Mouse (Mus musculus): ENCODE data around the gene Sgip1. TPM values are rescaled to one million over a fixed set of nuclear protein-coding genes. Genes with fewer than 3 reads are reported as not detected.

Gene Sgip1
- polyA plus RNA-seq, 1 experiment from 2014 or later: 0.99 TPM

DNA sequence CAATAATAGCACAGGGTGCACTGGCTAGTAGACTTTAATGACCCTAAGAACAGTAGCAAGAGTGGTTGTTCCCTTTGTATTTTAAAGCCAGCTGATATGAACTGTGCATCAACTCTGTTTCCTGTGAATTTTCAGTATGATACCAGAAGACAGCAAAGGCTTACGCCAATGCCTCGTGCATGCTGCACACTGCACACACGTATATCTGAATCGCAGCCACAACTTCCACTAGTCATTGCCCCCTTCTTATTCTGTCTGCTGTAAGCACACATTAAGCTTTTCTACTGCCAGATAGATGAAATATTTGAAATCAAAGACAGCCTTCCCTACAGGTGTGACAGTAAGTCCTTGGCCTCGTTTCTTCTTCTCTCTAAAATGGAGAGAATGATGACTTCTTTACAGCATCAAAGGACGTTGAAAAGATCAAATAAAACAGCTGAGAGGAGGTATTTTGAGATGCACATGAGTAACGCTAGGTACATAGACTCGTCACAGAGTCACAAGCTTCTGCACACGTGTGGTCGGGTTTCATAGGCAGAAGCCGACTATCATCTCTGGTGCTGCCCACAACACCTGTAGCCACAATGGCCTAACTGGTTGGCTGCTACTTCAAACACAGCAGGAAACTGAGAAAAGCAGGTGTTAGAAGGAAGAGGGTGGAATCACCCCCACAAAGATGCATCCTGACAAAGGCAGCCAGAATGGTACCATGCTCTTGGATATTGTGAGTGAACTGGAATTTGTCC is 249.7 kb downstream of the Sgip1 start:
- WGBS (ENCODE audit: insufficient replicate concordance): 67% methylated on average over 11 of the region's 11 CpGs
- Histone ChIP-seq H3K4me2 (no peak overlapping the region), H3K27me3 (replicated peaks) (no peaks in the 10 kb centered on the region), H3K4me1 (no peaks in the 10 kb centered on the region), H3K9ac (no peak overlapping the region), H3K27ac (no peak overlapping the region), H3K4me3 (no peak overlapping the region), H3K9me3 (replicated peaks) (no peaks in the 10 kb centered on the region), H3K36me3 (no peaks in the 10 kb centered on the region)
- no peak for ATAC-seq

DNA sequence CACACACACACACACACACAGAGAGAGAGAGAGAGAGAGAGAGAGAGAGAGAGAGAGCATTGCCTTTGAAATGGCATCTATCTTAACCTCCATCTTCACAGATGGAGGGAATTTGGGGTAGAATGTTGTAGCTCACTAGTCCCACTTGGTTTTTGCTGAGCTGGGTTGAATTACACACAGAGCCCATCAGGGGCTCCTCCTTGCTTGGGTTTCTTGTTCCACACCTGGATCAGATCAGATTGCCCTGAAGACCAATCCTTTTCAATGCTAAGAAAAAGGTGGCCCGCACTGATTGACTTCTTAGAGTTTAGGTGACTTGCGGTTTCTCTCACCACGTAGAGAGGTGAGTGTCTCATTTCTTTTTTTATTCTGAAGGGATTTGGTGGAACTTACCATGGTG is 250.6 kb downstream of the Sgip1 start:
- no peak for ATAC-seq
- no peak overlapping the region for H3K9ac ChIP-seq
- 75% methylated on average over 3 of the region's 3 CpGs for WGBS (ENCODE audit: insufficient replicate concordance)

DNA sequence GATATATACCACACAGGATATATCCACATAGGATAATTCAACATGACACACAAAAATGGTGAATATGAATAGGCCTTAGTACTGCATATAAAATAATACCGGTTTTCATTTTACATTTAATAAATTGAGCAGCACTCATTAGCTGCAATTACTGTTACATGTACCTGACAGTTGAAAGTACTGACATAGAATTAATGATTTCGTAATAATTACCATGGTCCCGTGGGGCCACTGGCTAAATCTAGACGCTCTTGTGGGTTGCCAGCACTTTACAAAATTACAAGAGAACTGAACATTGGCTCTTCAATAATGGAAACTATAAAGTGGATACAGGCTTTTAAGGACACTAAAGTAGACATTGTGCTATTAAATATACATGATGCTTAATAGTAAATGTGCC is 263.6 kb downstream of the Sgip1 start:
- no peaks in the 10 kb centered on the region for H3K4me1 ChIP-seq
- H3K27ac ChIP-seq: no peak overlapping the region
- WGBS (ENCODE audit: insufficient replicate concordance): 78% methylated on average over 4 of the region's 4 CpGs
- ATAC-seq: no peak
- no peaks in the 10 kb centered on the region for H3K36me3 ChIP-seq
- H3K9me3 ChIP-seq (replicated peaks): no peaks in the 10 kb centered on the region
- no peak overlapping the region for H3K4me3 ChIP-seq
- H3K4me2 ChIP-seq: no peak overlapping the region
- H3K9ac ChIP-seq: no peak overlapping the region
- H3K27me3 ChIP-seq (replicated peaks): no peaks in the 10 kb centered on the region

More for the DNA sequence above, 250.6 kb downstream of the Sgip1 start:
- no peaks in the 10 kb centered on the region for H3K27me3 ChIP-seq (replicated peaks)
- H3K4me1 ChIP-seq: no peaks in the 10 kb centered on the region
- H3K9me3 ChIP-seq (replicated peaks): no peaks in the 10 kb centered on the region
- H3K27ac ChIP-seq: no peak overlapping the region
- H3K4me3 ChIP-seq: no peak overlapping the region
- no peaks in the 10 kb centered on the region for H3K36me3 ChIP-seq
- no peak overlapping the region for H3K4me2 ChIP-seq

DNA sequence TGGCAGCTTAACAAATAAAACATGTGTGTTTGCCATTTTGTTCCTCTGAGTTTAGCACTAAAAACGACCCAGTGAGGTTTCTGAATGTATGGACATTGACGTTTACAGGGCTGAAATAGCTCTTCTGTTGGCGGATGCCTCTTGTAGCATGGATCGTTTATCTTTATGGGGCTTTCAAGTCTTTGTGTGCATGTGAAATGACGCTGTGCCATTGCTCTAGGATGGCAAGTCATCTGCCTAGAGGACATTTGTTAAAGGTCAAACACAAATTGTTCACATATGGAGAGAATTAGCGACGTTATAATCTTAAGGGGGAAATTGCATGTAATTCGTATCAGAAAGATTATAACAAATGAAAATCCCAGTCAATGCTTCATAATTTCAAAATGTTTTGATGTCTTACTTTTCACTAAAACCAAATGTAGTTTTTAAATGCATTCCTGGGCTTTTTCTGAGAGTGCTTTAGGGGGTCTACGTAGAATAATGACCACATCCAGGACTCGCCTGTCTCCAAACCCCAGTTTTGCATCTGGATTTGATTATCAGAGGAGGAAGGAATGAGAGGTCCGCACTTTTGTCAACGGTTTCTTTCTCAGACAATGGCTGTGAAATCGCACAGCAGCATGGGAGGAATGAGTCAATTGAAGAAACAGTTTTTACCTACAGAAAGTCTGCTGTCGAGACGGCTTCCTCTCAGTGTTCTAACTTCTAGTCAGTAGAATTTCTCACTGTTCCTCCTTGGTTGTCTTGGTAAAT is 264.3 kb downstream of the Sgip1 start:
- ATAC-seq: no peak
- no peak overlapping the region for H3K9ac ChIP-seq
- no peak overlapping the region for H3K4me3 ChIP-seq
- WGBS (ENCODE audit: insufficient replicate concordance): 69% methylated on average over 15 of the region's 15 CpGs
- no peak overlapping the region for H3K4me2 ChIP-seq
- H3K27ac ChIP-seq: no peak overlapping the region
- H3K36me3 ChIP-seq: no peaks in the 10 kb centered on the region
- H3K4me1 ChIP-seq: no peaks in the 10 kb centered on the region
- H3K9me3 ChIP-seq (replicated peaks): no peaks in the 10 kb centered on the region
- no peaks in the 10 kb centered on the region for H3K27me3 ChIP-seq (replicated peaks)

DNA sequence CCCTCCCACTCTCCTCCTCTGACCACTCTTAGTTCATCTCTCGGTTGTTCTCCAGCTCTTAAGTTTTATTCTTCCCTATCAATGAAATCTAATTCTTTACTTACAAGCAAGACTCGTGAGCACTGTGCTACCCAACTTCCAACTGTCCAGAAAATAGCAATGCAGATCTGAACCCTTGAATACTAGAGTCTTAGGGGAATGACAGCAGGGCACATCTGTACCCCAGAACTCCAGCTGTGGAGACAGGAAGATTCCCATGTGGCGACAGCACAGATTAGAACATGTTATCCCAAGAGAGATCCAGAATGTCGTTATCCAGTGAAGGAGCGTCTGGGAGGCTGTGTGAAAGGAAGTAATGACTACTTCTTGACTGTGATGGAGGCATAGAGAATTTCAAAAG is 265.2 kb downstream of the Sgip1 start:
- Histone ChIP-seq H3K27me3 (replicated peaks) (no peaks in the 10 kb centered on the region), H3K36me3 (no peaks in the 10 kb centered on the region), H3K4me1 (no peaks in the 10 kb centered on the region), H3K27ac (no peak overlapping the region), H3K9me3 (replicated peaks) (no peaks in the 10 kb centered on the region), H3K4me2 (no peak overlapping the region), H3K9ac (no peak overlapping the region), H3K4me3 (no peak overlapping the region)
- ATAC-seq: no peak
- 62% methylated on average over 5 of the region's 5 CpGs for WGBS (ENCODE audit: insufficient replicate concordance)

DNA sequence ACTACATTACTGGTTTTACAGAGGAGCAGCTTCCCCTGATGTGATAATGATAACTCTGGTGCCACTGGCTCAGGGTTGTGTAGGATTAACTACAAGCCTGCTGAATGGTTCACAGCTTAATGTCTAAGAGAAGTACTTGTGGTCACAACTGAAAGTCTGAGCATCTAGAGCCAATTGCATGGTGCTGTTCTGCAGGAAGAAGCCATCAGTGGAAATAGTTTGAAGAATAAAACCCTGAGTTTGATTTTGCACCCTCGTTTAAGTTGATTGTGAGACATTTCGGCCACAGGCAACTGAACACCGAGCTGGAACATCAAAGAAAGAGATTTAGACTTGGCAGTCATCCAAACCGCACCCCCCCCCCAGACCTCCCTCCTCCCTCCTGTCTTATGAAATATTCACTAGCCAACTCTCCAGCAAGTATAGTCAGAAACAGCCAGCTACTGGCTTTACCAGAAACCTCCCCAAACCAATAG is 265.9 kb downstream of the Sgip1 start:
- H3K4me3 ChIP-seq: no peak overlapping the region
- no peaks in the 10 kb centered on the region for H3K36me3 ChIP-seq
- H3K27ac ChIP-seq: no peak overlapping the region
- no peak overlapping the region for H3K9ac ChIP-seq
- no peak overlapping the region for H3K4me2 ChIP-seq
- 53% methylated on average over 4 of the region's 4 CpGs for WGBS (ENCODE audit: insufficient replicate concordance)
- no peaks in the 10 kb centered on the region for H3K27me3 ChIP-seq (replicated peaks)
- no peaks in the 10 kb centered on the region for H3K9me3 ChIP-seq (replicated peaks)
- ATAC-seq: no peak
- no peaks in the 10 kb centered on the region for H3K4me1 ChIP-seq

DNA sequence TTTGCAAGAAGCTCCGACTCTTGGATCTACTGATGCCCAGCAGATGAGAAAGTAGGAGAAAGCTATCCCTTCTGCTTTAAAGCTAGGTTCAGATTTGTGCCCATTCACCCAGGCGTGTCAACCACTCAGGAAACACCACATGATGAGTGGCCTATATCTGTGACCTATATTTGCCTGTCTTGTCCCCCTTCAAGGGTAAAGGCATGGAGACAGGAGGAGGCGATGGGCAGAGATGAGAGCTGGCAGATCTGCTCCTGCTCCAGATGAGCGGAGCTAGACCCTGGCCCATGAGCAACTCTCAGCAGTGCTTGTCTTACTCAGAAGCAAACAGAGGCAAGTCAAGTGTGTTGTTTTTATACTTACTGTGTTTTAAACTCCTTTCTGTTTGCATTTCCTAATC is 269.6 kb downstream of the Sgip1 start:
- no peaks in the 10 kb centered on the region for H3K27me3 ChIP-seq (replicated peaks)
- no peak for ATAC-seq
- 66% methylated on average over 4 of the region's 4 CpGs for WGBS (ENCODE audit: insufficient replicate concordance)
- no peak overlapping the region for H3K4me3 ChIP-seq
- peaks cover 3% of the 10 kb centered on the region; the same call in 1 of the 2 replicates for H3K4me1 ChIP-seq
- no peak overlapping the region for H3K9ac ChIP-seq
- no peak overlapping the region for H3K27ac ChIP-seq
- H3K36me3 ChIP-seq: no peaks in the 10 kb centered on the region
- no peak overlapping the region for H3K4me2 ChIP-seq
- H3K9me3 ChIP-seq (replicated peaks): no peaks in the 10 kb centered on the region

DNA sequence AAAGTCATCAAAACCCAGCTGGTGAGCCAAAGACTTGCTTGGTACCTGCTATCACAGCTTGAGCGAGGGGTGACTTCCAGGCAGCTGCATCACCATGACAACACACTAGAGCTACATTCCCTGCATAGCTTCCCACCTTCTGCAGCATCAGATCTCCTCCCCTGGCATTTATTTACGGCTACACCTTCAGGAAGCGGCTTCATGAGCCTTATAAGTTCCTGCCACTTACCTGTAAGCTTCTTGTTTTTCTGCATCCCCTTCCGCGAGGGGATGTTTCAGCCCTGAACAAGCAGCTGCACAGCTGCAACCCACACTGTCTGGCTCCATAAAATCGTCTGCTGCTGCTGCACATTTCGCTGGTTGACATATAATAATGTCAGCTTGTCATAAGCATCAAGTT is 270.7 kb downstream of the Sgip1 start:
- Histone ChIP-seq H3K27me3 (replicated peaks) (no peaks in the 10 kb centered on the region), H3K4me1 (peaks cover 3% of the 10 kb centered on the region; the same call in 1 of the 2 replicates), H3K36me3 (no peaks in the 10 kb centered on the region), H3K9me3 (replicated peaks) (no peaks in the 10 kb centered on the region), H3K4me3 (no peak overlapping the region), H3K9ac (no peak overlapping the region), H3K27ac (no peak overlapping the region), H3K4me2 (no peak overlapping the region)
- ATAC-seq: no peak
- 51% methylated on average over 7 of the region's 7 CpGs for WGBS (ENCODE audit: insufficient replicate concordance)

DNA sequence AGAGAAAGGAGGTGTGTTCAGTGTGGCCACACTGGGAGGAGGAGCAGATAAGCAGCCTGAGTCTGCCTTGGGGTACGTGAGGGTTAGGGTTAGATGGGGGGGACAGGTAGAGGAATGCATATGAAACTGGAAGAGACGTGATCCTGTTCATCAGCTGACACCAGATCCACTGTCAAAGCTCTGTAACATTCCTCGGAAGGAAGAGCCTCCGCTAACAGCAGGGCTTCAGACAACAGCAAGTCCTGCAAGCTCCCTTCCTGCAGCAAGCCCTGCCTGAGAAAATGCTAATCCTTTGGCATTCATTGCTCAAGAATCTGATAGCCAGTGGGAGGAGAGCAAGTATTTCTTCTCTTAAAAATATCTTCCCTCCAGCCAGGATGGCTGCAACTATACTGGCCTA is 272.4 kb downstream of the Sgip1 start:
- Histone ChIP-seq H3K9me3 (replicated peaks) (no peaks in the 10 kb centered on the region), H3K4me2 (no peak overlapping the region), H3K36me3 (no peaks in the 10 kb centered on the region), H3K27ac (no peak overlapping the region), H3K4me1 (peaks cover 3% of the 10 kb centered on the region; the same call in 1 of the 2 replicates), H3K9ac (no peak overlapping the region), H3K27me3 (replicated peaks) (no peaks in the 10 kb centered on the region), H3K4me3 (no peak overlapping the region)
- 27% methylated on average over 4 of the region's 4 CpGs for WGBS (ENCODE audit: insufficient replicate concordance)
- no peak for ATAC-seq

Other genes starting within 250 kb of the Sgip1 start
- gene Tctex1d1, start 237.3 kb downstream of the Sgip1 start, polyA plus RNA-seq (2016; fragmentation: Nextera tagmentation; extraction: Ambion mirVana): 0.38 TPM in 1 of 2 replicates, not detected in the other